Mouse (Mus musculus): ENCODE data around the gene Tmem233.

DNA sequence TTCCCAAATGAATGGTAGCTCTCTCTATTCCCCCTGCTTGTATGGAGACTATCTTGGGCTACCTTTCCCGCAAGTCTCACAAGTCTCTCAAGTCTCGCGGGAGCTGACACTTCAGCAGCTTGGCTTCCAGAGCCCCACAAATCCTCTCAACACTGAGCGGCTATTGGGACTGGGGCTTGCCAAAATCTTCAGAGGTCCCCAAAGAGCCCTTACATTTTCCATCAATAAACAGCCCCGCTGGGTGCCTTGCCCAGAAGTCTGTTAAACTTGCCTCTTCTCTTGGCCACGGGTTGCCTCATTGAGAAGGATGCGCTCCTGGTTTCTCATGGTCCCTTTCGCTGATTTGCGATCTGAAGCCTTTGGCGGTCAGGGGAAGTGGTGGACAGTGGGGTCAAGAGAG is 25.6 kb upstream of the Tmem233 start:
- no peak for TF ChIP-seq CTCF (IDR thresholded peaks at IDR 0.05; ENCODE audit: low read depth)
- no peak for TF ChIP-seq EP300 (IDR thresholded peaks at IDR 0.05; ENCODE audit: low read depth)

All from heart, postnatal 0 days (tissue).